Mouse (Mus musculus) lung, adult 10 weeks (tissue): ENCODE results near the gene Tnr. TPM values are rescaled to one million over a fixed set of nuclear protein-coding genes. Genes with fewer than 3 reads are reported as not detected.

Experiments used
- polyA plus RNA-seq: library from polyadenylated mRNA; stranded (reverse); fragments of 350-450 nt; fragmentation: Illumina TruSeq; extraction: RNeasy Lipid Tissue Mini Kit (QIAGEN cat#74804); gene quantifications from one replicate; pipeline ENCODE4 v1.2.3, GENCODE M21; 2014; ENCODE audit warnings: low read depth, low replicate concordance; ENCODE audit not compliant: insufficient read depth

The Tnr gene
- 0.08 TPM for polyA plus RNA-seq

DNA sequence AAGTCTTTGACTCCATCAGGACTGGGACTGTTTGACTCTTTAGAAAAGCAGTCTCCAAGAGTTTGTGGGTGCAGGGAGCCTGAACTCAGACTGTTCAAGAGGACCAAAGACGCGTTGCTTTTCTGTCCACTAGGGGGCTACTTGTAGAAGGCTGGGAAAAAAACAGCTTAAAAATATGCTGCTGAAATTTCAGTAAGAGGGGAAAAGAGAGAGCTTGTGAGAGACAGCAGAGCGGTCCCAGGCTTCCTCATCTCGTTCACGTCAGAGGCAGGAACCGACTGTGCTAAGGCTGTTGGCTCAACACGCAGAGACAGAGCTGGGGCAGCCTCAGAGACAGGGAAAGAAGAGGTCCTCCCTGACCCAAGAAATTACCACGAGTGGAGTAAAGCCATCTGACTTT is at the start of gene Tnr:
Tnr (plus strand) TSS at position 192 of the 400 bp plus-strand sequence.

